Mouse (Mus musculus) liver, postnatal 0 days (tissue): ENCODE data around the gene Tnip1. TPM values are rescaled to one million over a fixed set of nuclear protein-coding genes. Genes with fewer than 3 reads are reported as not detected.
"Not testable (repeated sequence)": the region's sequence is repeated elsewhere in the genome, so short reads cannot be mapped to it uniquely, and the experiment has no call there.

Source experiments
- ATAC-seq: fragments of 200-750 bp; cut with Nextera tagmentation; 2 replicates; pipeline ENCODE4 v1.8.0; 2017; ENCODE audit warnings: mild to moderate bottlenecking, moderate library complexity
- DNase-seq: peaks from one replicate; pipeline ENCODE4 v3.0.0-alpha.2; 2016
- H3K27ac ChIP-seq: fragments of 300-500 bp; sonication (generic); 2 replicates; pipeline ENCODE4 v1.5.1; 2014; ENCODE audit warnings: antibody characterized with exemption, moderate library complexity, mild to moderate bottlenecking, low read depth
- H3K27me3 ChIP-seq: fragments of 300-500 bp; sonication (generic); 2 replicates; pipeline ENCODE4 v1.6.1; 2014; ENCODE audit warnings: low read length, control low read depth, mixed read lengths; ENCODE audit not compliant: insufficient read depth
- H3K36me3 ChIP-seq: fragments of 300-500 bp; sonication (generic); replicated peaks from 2 replicates; pipeline ENCODE4 v1.6.1; 2014; ENCODE audit warnings: mild to moderate bottlenecking, control low read depth, low read length, moderate library complexity, mixed read lengths; ENCODE audit not compliant: insufficient read depth
- H3K4me1 ChIP-seq: fragments of 300-500 bp; sonication (generic); 2 replicates; pipeline ENCODE4 v1.6.1; 2014; ENCODE audit warnings: antibody characterized with exemption, mild to moderate bottlenecking, control low read depth; ENCODE audit not compliant: insufficient read depth
- H3K4me2 ChIP-seq: fragments of 300-500 bp; sonication (generic); 2 replicates; pipeline ENCODE4 v1.6.1; 2014; ENCODE audit warnings: low read depth, mild to moderate bottlenecking, low read length, moderate library complexity, mixed read lengths
- H3K4me3 ChIP-seq: fragments of 300-500 bp; sonication (generic); 2 replicates; pipeline ENCODE4 v1.5.1; 2014; ENCODE audit warnings: low read depth, low read length
- H3K9ac ChIP-seq: fragments of 300-500 bp; sonication (generic); replicated peaks from 2 replicates; pipeline ENCODE4 v1.6.1; 2014; ENCODE audit warnings: mild to moderate bottlenecking, moderate library complexity
- H3K9me3 ChIP-seq: fragments of 300-500 bp; sonication (generic); 2 replicates; pipeline ENCODE4 v1.6.1; 2016; ENCODE audit warnings: mild to moderate bottlenecking, control low read depth, low read length, mixed read lengths
- CTCF ChIP-seq: sonication (generic); IDR thresholded peaks from 2 replicates; pipeline ENCODE4 v1.5.1; 2016; ENCODE audit warnings: antibody characterized with exemption, low read depth
- EP300 ChIP-seq: IDR thresholded peaks from 2 replicates; pipeline ENCODE4 v1.6.1; 2016; ENCODE audit warnings: antibody characterized with exemption, low read depth, mild to moderate bottlenecking
- WGBS: fragments of 180-500 bp; shearing (Covaris S2); extraction: QIAGEN DNeasy Blood & Tissue Kit; methylation state at CpG from one replicate; pipeline ENCODE4 v1.1.7; 2014; ENCODE audit not compliant: insufficient replicate concordance; 5-methylcytosine and 5-hydroxymethylcytosine counted together
- polyA plus RNA-seq: library from polyadenylated mRNA; unstranded; fragments of >200 nt; fragmentation: Nextera tagmentation; extraction: Ambion mirVana; gene quantifications from 2 replicates; pipeline ENCODE4 v1.2.1, GENCODE M21; 2015

Tnip1 gene
- polyA plus RNA-seq, 1 experiment from 2014 or later = 5.2 TPM

DNA sequence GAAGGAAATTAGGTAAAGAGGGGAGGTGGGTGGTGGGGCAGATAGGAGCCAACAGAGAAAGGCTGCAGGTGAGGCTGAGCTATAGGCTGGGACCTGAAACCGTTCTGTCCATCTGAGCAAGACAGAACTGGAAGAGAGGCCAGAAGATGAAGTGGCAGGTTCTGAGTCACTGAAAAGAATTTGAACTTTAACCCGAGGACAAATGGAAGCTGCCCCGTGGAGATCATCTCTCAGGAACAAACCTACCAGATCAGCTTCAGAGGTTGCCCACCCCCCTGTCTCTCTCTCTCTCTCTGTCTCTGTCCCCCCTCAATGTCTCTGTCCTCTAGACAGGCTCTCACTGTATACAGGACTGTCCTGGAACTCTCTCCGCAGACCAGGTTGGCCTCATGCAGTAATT, 63.1 kb downstream of the Tnip1 start:
- TF ChIP-seq EP300 (no peak), CTCF (no peak)
- Histone ChIP-seq H3K4me3 (no peak overlapping the region), H3K4me1 (peaks cover 13% of the 10 kb centered on the region), H3K36me3 (no peaks in the 10 kb centered on the region), H3K9ac (no peak overlapping the region), H3K9me3 (no peaks in the 10 kb centered on the region), H3K4me2 (no peak overlapping the region), H3K27ac (no peak overlapping the region), H3K27me3 (no peaks in the 10 kb centered on the region)
- DNase-seq (no peak), ATAC-seq (no peak)
- 66% methylated on average over 4 of the region's 4 CpGs for WGBS

DNA sequence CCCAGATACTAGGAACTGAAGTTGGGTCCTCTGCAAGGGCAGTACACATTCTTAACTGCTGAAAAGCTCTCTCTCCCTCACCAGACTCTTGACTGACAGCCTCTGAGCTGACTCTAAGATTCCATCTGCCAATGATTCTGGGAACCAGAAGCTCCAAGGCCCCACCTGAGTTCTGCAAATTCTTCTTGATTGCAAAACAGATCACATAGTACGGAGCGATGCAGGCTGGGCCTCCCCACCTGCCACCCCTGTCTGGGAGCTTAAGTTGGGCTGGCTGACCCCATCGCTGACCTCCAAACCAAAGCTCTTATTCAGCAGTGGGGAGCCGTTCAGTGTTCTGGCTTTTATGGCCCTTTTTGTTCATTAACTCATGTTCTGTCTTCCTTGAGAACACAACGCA, 65.2 kb downstream of the Tnip1 start:
- no peak overlapping the region for H3K27ac ChIP-seq
- TF ChIP-seq CTCF = no peak
- TF ChIP-seq EP300 = no peak
- 0 out of 2 replicates have a peak, but pooled peaks cover 5% of the 10 kb centered on the region for H3K4me1 ChIP-seq
- H3K4me3 ChIP-seq = no peak overlapping the region
- H3K9ac ChIP-seq = no peak overlapping the region
- ATAC-seq (no peak), DNase-seq (no peak)
- no peak overlapping the region for H3K4me2 ChIP-seq
- H3K36me3 ChIP-seq = no peaks in the 10 kb centered on the region
- 78% methylated on average over 5 of the region's 5 CpGs for WGBS
- H3K27me3 ChIP-seq = no peaks in the 10 kb centered on the region
- no peaks in the 10 kb centered on the region for H3K9me3 ChIP-seq

DNA sequence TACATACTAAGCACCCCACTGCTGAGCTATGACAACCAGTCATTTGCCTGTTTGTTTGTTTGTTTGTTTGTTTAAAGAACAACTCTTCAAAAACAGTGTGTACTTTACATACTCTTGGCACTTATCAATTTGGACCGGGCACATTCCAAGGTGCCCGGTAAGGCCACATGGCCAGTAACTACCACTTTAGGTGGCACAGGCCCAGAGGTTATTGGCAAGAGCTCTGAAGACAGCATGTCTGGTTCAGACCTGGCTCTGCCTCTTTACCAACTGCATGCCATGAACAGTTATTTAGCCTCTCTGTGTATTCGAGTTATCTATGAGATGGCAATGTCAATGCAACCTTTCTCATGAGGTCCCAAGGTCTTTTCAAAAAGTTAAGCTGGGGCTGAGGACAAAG, 66.1 kb downstream of the Tnip1 start:
- not testable (repeated sequence) for H3K4me3 ChIP-seq, ATAC-seq, DNase-seq, H3K36me3 ChIP-seq, H3K27ac ChIP-seq, H3K9me3 ChIP-seq, H3K4me1 ChIP-seq, H3K4me2 ChIP-seq, H3K9ac ChIP-seq, H3K27me3 ChIP-seq
- 82% methylated on average over 3 of the region's 3 CpGs for WGBS

DNA sequence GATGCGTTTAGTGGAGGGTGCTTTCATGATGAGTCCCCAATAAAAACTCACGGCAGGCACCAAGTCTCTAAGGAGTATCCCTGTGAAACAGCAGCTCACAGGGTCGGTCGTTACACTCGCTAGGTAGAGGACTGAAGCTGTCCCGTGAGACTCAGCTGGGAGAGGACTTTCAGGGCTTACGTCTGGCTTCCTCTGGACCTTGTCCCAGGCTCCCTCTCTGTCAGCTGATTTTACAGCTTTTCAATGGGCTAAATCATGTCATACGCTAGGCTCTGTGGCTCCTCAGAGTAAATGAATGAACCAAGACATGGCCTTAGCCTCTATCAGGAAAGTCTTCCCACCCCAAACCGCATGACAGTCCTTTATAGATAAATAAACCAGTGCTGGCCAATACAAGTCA, 68.1 kb downstream of the Tnip1 start:
- Histone ChIP-seq H3K9me3 (no peaks in the 10 kb centered on the region), H3K4me3 (no peak overlapping the region), H3K4me1 (no peaks in the 10 kb centered on the region), H3K27me3 (no peaks in the 10 kb centered on the region), H3K9ac (no peak overlapping the region), H3K36me3 (no peaks in the 10 kb centered on the region), H3K27ac (no peak overlapping the region), H3K4me2 (no peak overlapping the region)
- TF ChIP-seq EP300 = no peak
- no peak for TF ChIP-seq CTCF
- DNase-seq (no peak), ATAC-seq (no peak)
- WGBS = 80% methylated on average over 9 of the region's 9 CpGs

DNA sequence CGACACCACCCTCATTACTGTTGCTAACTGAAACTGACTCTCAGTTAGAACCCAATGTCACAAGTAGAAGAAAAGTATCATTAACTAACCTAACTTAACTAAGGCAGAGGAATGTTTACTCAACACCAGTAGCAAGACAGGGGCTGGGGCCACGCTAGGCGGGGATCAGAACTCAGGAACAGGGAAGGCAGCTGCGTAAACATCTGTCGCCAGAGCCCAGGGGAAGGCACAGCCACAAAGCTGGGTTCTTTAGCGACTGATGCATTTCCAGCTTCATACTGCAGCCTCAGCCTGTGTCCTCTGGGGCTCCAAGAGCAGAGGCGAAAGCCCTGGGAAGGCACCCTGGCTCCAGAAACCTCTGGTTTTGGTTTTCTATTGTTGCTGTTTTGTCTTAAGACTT, 70.6 kb downstream of the Tnip1 start:
- Histone ChIP-seq H3K9me3 (no peaks in the 10 kb centered on the region), H3K4me3 (no peak overlapping the region), H3K27ac (no peak overlapping the region), H3K27me3 (no peaks in the 10 kb centered on the region), H3K4me1 (no peaks in the 10 kb centered on the region), H3K4me2 (no peak overlapping the region), H3K36me3 (no peaks in the 10 kb centered on the region), H3K9ac (no peak overlapping the region)
- 70% methylated on average over 7 of the region's 7 CpGs for WGBS
- TF ChIP-seq CTCF (no peak), EP300 (no peak)
- ATAC-seq (no peak), DNase-seq (no peak)

DNA sequence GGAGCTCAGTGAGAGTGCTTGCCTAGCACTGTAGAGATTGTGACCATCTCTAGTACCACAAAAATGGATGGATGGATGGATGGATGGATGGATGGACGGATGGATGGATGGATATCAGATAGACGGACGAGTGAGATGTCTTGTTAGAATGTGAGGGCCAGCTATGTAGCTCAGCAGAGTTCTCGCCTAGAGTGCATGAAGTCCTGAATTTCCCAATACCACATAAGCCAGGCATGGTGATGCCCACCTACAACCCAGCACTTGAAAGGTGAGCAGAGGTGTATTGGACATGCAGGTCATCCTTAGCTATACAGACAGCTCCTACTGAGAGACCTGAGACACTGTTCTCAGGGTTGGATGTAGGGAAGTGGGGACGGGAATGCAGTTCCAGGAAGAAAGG, 71.4 kb downstream of the Tnip1 start:
- no peaks in the 10 kb centered on the region for H3K9me3 ChIP-seq
- H3K36me3 ChIP-seq = no peaks in the 10 kb centered on the region
- no peak for TF ChIP-seq CTCF
- TF ChIP-seq EP300 = no peak
- no peaks in the 10 kb centered on the region for H3K27me3 ChIP-seq
- ATAC-seq (no peak), DNase-seq (no peak)
- 79% methylated on average over 5 of the region's 5 CpGs for WGBS
- H3K27ac ChIP-seq = no peak overlapping the region
- H3K9ac ChIP-seq = no peak overlapping the region
- no peaks in the 10 kb centered on the region for H3K4me1 ChIP-seq
- no peak overlapping the region for H3K4me2 ChIP-seq
- no peak overlapping the region for H3K4me3 ChIP-seq

DNA sequence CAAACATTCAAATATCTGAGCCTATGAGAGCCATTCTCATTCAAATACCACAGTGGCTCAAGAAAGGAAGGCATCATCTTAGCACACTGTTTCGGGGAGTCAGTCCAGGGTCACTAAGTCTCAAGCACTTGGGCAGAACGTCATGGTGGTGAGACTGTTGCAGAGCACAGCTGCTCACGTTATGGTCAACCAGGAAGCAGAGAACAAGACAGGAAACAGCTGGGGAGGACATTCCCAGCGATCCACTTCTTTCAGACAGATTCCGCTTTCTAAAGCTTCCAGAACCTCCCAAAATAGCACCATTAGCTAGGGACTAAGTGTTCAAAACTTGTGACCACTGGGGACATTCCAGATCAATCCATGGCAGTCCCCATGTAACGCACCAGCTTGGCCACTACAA, 74.8 kb downstream of the Tnip1 start:
- Histone ChIP-seq H3K36me3 (no peaks in the 10 kb centered on the region), H3K4me1 (peaks cover 17% of the 10 kb centered on the region), H3K27me3 (no peaks in the 10 kb centered on the region), H3K9me3 (no peaks in the 10 kb centered on the region), H3K4me2 (no peak overlapping the region), H3K4me3 (no peak overlapping the region), H3K9ac (no peak overlapping the region), H3K27ac (no peak overlapping the region)
- ATAC-seq (no peak), DNase-seq (no peak)
- TF ChIP-seq CTCF (no peak), EP300 (no peak)
- WGBS = 60% methylated on average over 6 of the region's 6 CpGs
